Mouse (Mus musculus) heart, postnatal 14 days (tissue): ENCODE results near the gene Twsg1. TPM values are rescaled to one million over a fixed set of nuclear protein-coding genes. Genes with fewer than 3 reads are reported as not detected.
A peak's percentile ranks its signal among the peaks of the same experiment; 100 is the strongest.
"Not testable (repeated sequence)": the region's sequence is repeated elsewhere in the genome, so short reads cannot be mapped to it uniquely, and the experiment has no call there.

Experiments used
- DNase-seq, 2 experiments: peaks; one replicate each; pipeline ENCODE4 v3.0.0; 2021 to 2022
- intact Hi-C: fragments of 180-260 bp; cut with DNase I; formaldehyde crosslinking; loops from one replicate; pipeline ENCODE4 v1.15.1; 2025
- long read RNA-seq, 2 experiments: library from polyadenylated mRNA; stranded (forward); transcript quantifications; one replicate each; pipeline ENCODE4 v2.0.0; 2021
- total RNA-seq, 2 experiments: library from RNA; stranded (reverse); gene quantifications; 2 replicates each; pipeline ENCODE4 v1.2.3; 2021

Gene Twsg1
- 10 to 100 TPM; 68.2 to 69.8 TPM for total RNA-seq
- long read RNA-seq, experiment 1, full-length matches to known transcripts = 75 of 101 reads
- long read RNA-seq, experiment 1, partial matches to known transcripts = 5 of 101 reads
- long read RNA-seq, experiment 1, other reads (novel, unspliced or antisense) = 21 of 101 reads
- long read RNA-seq, experiment 2, full-length matches to known transcripts = 61 of 75 reads
- long read RNA-seq, experiment 2, partial matches to known transcripts = 0 of 75 reads
- long read RNA-seq, experiment 2, other reads (novel, unspliced or antisense) = 14 of 75 reads

- intact Hi-C loops = loop anchor here (2.0 to 10.0 kb wide), 3 partner anchors 80 to 156 kb away; partner anchors contain the start of gene Ankrd12
- DNase-seq = peak; percentile 98
These were observed at the start of gene Twsg1 for GRCm38 (mm10) chr17:65950622-65951404. Twsg1 (minus strand) TSS chr17:65951226.

- no peak for DNase-seq
- intact Hi-C loops = no loop called here
These were observed 37.3 kb upstream of the Twsg1 start for GRCm38 (mm10) chr17:65988151-65988820.

GRCm38 (mm10) chr17:65976720-65977119 lies 25.7 kb upstream of the Twsg1 start:
- DNase-seq, intact Hi-C loops: not testable (repeated sequence)

GRCm38 (mm10) chr17:65967751-65968150 lies 16.7 kb upstream of the Twsg1 start:
- intact Hi-C loops = no loop called here
- DNase-seq = no peak

GRCm38 (mm10) chr17:65962263-65962662 lies 11.2 kb upstream of the Twsg1 start:
- no peak for DNase-seq
- intact Hi-C loops = no loop called here

- no peak for DNase-seq
- intact Hi-C loops = no loop called here
These were observed 10.6 kb upstream of the Twsg1 start for GRCm38 (mm10) chr17:65961606-65962136.

GRCm38 (mm10) chr17:65959011-65959410 lies 8.0 kb upstream of the Twsg1 start:
- intact Hi-C loops = loop anchor here (10.0 kb wide), 1 partner anchor 116 kb away; the partner anchor contains the start of gene Ankrd12
- DNase-seq = no peak

GRCm38 (mm10) chr17:65958366-65958765 lies 7.3 kb upstream of the Twsg1 start:
- DNase-seq = no peak
- intact Hi-C loops = loop anchor here (10.0 kb wide), 1 partner anchor 116 kb away; the partner anchor contains the start of gene Ankrd12

GRCm38 (mm10) chr17:65957782-65958325 lies 6.8 kb upstream of the Twsg1 start:
- intact Hi-C loops = loop anchor here (10.0 kb wide), 1 partner anchor 117 kb away; the partner anchor contains the start of gene Ankrd12
- no peak for DNase-seq

- DNase-seq = peak; percentile 33 to 43
- intact Hi-C loops = loop anchor here (10.0 kb wide), 1 partner anchor 118 kb away; the partner anchor contains the start of gene Ankrd12
These were observed 6.2 kb upstream of the Twsg1 start for GRCm38 (mm10) chr17:65956993-65957781.

GRCm38 (mm10) chr17:65956140-65956539 lies 5.1 kb upstream of the Twsg1 start:
- no peak for DNase-seq
- intact Hi-C loops = loop anchor here (10.0 kb wide), 1 partner anchor 119 kb away; the partner anchor contains the start of gene Ankrd12

- intact Hi-C loops = loop anchor here (5.0 to 10.0 kb wide), 2 partner anchors 121 to 153 kb away; partner anchors contain the start of gene Ankrd12
- no peak for DNase-seq
These were observed 2.9 kb upstream of the Twsg1 start for GRCm38 (mm10) chr17:65953959-65954358.

GRCm38 (mm10) chr17:65952083-65952482 lies 1.1 kb upstream of the Twsg1 start:
- intact Hi-C loops = loop anchor here (5.0 to 10.0 kb wide), 2 partner anchors 123 to 155 kb away; partner anchors contain the start of gene Ankrd12
- no peak for DNase-seq

- DNase-seq = no peak
- intact Hi-C loops = loop anchor here (2.0 to 10.0 kb wide), 3 partner anchors 79 to 157 kb away; partner anchors contain the start of gene Ankrd12
These were observed 843 bp downstream of the Twsg1 start for GRCm38 (mm10) chr17:65950183-65950582.

- no peak for DNase-seq
- intact Hi-C loops = no loop called here
These were observed 3.7 kb downstream of the Twsg1 start for GRCm38 (mm10) chr17:65947307-65947706.

- intact Hi-C loops = no loop called here
- no peak for DNase-seq
These were observed 5.6 kb downstream of the Twsg1 start for GRCm38 (mm10) chr17:65945420-65945819.

- intact Hi-C loops = no loop called here
- no peak for DNase-seq
These were observed 8.6 kb downstream of the Twsg1 start for GRCm38 (mm10) chr17:65942394-65942793.

GRCm38 (mm10) chr17:65941275-65941674 lies 9.8 kb downstream of the Twsg1 start:
- intact Hi-C loops = no loop called here
- DNase-seq = no peak

GRCm38 (mm10) chr17:65940221-65940620 lies 10.8 kb downstream of the Twsg1 start:
- no peak for DNase-seq
- intact Hi-C loops = no loop called here
